Comparison of ENCODE assay signal across 11 mouse cellular contexts in the genomic region with DNA sequence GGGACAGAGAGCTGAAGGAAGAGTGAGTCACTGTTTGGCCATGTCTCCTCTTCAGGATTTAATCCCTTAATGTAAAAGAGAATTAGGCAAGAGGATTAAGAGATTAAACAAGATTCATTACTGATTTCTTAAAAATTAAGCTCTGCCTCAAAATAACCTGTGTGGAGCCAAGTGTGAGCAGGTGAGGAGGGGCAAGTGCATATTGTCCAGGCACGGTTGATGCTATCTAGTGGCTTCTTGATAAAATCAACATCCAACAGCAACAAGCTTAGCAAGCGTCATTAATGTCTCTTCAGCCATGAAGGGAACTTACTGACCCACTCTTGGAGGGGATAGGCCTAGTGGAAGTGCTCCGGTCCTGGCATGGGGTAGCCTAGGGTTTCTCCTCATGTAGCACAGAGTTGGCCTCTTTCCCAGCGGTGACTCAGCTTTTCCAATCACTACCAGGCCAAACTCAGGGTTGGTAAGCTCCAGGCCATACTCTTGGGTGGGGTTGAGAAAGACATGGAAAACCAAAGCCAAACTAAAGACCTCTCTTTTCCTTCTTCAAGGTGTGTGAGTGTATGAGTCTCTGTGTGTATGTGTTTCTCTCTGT. TPM values are rescaled to one million over a fixed set of nuclear protein-coding genes. Genes with fewer than 3 reads are reported as not detected.
DNase-seq lines count a peak whose midpoint lies in the region; ATAC-seq and TF ChIP-seq lines count a peak whose summit lies in the region.
"Had no signal": no experiment of that assay in that cellular context is flagged by ENCODE, and none has a peak within 500 bp of the region (broad histone marks: within the 10 kb centered on the region; RNA-seq: fewer than 3 reads in every experiment).

No protein-coding gene starts in this region.

- no peaks in the 10 kb centered on the region for H3K79me2 ChIP-seq in heart, adult 2 months (replicated peaks; ENCODE audit: control insufficient read depth, insufficient read depth, low read length)

- no peak for TF ChIP-seq POLR2A in heart, adult 2 months (IDR thresholded peaks at IDR 0.05; ENCODE audit: insufficient read depth, low read depth, low read length)

- no peaks in the 10 kb centered on the region; the same call in 1 of the 2 replicates for H3K9me3 ChIP-seq in heart, embryonic 11.5 days (replicated peaks; ENCODE audit: control insufficient read depth, low read length)
- 0 out of 2 replicates have a peak, but pooled peaks cover 3% of the 10 kb centered on the region for H3K9me3 ChIP-seq in forebrain, embryonic 14.5 days (replicated peaks; ENCODE audit: control insufficient read depth, low read length)
- no peaks in the 10 kb centered on the region for H3K9me3 ChIP-seq in intestine, postnatal 0 days (ENCODE audit: control insufficient read depth)
- H3K9me3 ChIP-seq: liver, embryonic 13.5 days had no signal

- peak; percentile 31 to 35 for DNase-seq in heart, adult 2 months
- peak; percentile 75 for DNase-seq in 416B (ENCODE audit: low read depth)
- peak; percentile 82 to 89 for DNase-seq in adrenal gland, postnatal 36 days
- peak; percentile 59 for DNase-seq in kidney, adult 9 months
- DNase-seq in forebrain, embryonic 14.5 days (ENCODE audit: low spot score) = no peak
- DNase-seq: embryo, embryonic 11 days; liver, embryonic 13.5 days had no signal

- H3K36me3 ChIP-seq in heart, adult 2 months (ENCODE audit: control insufficient read depth, insufficient read depth, low read length) = no peaks in the 10 kb centered on the region
- H3K36me3 ChIP-seq in heart, embryonic 11.5 days (ENCODE audit: control insufficient read depth, insufficient read depth, low read length) = no peaks in the 10 kb centered on the region
- H3K36me3 ChIP-seq in forebrain, embryonic 14.5 days (ENCODE audit: control insufficient read depth, insufficient read depth, low read length) = no peaks in the 10 kb centered on the region
- no peaks in the 10 kb centered on the region for H3K36me3 ChIP-seq in intestine, postnatal 0 days (ENCODE audit: control insufficient read depth, insufficient read depth)
- H3K36me3 ChIP-seq: liver, embryonic 13.5 days had no signal

- 80% methylated on average over 4 of the region's 4 CpGs for WGBS in heart, adult 2 months
- WGBS in heart, embryonic 11.5 days (ENCODE audit: insufficient replicate concordance) = 72% methylated on average over 4 of the region's 4 CpGs
- WGBS in forebrain, embryonic 14.5 days = 76% methylated on average over 4 of the region's 4 CpGs
- 85% methylated on average over 4 of the region's 4 CpGs for WGBS in intestine, postnatal 0 days

- no peaks in the 10 kb centered on the region for H3K27me3 ChIP-seq in heart, adult 2 months (ENCODE audit: control insufficient read depth, insufficient read depth, low read length)
- no peaks in the 10 kb centered on the region for H3K27me3 ChIP-seq in heart, embryonic 11.5 days (ENCODE audit: control insufficient read depth, insufficient read depth, low read length)
- no peaks in the 10 kb centered on the region for H3K27me3 ChIP-seq in forebrain, embryonic 14.5 days (replicated peaks; ENCODE audit: control insufficient read depth, insufficient read depth, low read length)
- H3K27me3 ChIP-seq in intestine, postnatal 0 days (replicated peaks; ENCODE audit: control insufficient read depth, insufficient read depth, low read length) = no peaks in the 10 kb centered on the region
- H3K27me3 ChIP-seq: CH12.LX; liver, embryonic 13.5 days had no signal

- H3K4me2 ChIP-seq in heart, embryonic 11.5 days = no peak overlapping the region
- H3K4me2 ChIP-seq in forebrain, embryonic 14.5 days (ENCODE audit: low read length) = no peak overlapping the region
- no peak overlapping the region for H3K4me2 ChIP-seq in intestine, postnatal 0 days (replicated peaks; ENCODE audit: low read depth)
- H3K4me2 ChIP-seq: liver, embryonic 13.5 days had no signal

- H3K4me3 ChIP-seq in heart, adult 2 months = no peak overlapping the region
- no peak overlapping the region for H3K4me3 ChIP-seq in heart, embryonic 11.5 days (ENCODE audit: low read depth, low read length)
- no peak overlapping the region for H3K4me3 ChIP-seq in forebrain, embryonic 14.5 days (ENCODE audit: low read depth, low read length)
- H3K4me3 ChIP-seq in intestine, postnatal 0 days (ENCODE audit: low read depth, low read length) = no peak overlapping the region
- H3K4me3 ChIP-seq: liver, embryonic 13.5 days had no signal

- no peak for ATAC-seq in heart, embryonic 11.5 days (replicated peaks; ENCODE audit: insufficient number of reproducible peaks, low FRiP score, low TSS enrichment)
- ATAC-seq in forebrain, embryonic 14.5 days = no peak
- no peak for ATAC-seq in inflammation-experienced regulatory T-cells, adult 6 months
- no peak for ATAC-seq in intestine, postnatal 0 days

- H3K9ac ChIP-seq in heart, adult 2 months (ENCODE audit: low read depth, low read length) = no peak overlapping the region
- H3K9ac ChIP-seq in heart, embryonic 11.5 days (ENCODE audit: low read depth, low read length) = no peak overlapping the region
- H3K9ac ChIP-seq in forebrain, embryonic 14.5 days (ENCODE audit: low read length) = no peak overlapping the region
- H3K9ac ChIP-seq in intestine, postnatal 0 days (ENCODE audit: low read depth, low read length) = no peak overlapping the region
- H3K9ac ChIP-seq: liver, embryonic 13.5 days had no signal

- peaks cover 2% of the 10 kb centered on the region for H3K4me1 ChIP-seq in heart, adult 2 months (ENCODE audit: control insufficient read depth, insufficient read depth, low read length)
- no peaks in the 10 kb centered on the region for H3K4me1 ChIP-seq in heart, embryonic 11.5 days (ENCODE audit: control insufficient read depth, insufficient read depth, low read length)
- H3K4me1 ChIP-seq in forebrain, embryonic 14.5 days (ENCODE audit: control insufficient read depth, insufficient read depth, low read length) = no peaks in the 10 kb centered on the region
- H3K4me1 ChIP-seq in intestine, postnatal 0 days (replicated peaks; ENCODE audit: control insufficient read depth, insufficient read depth, low read length) = no peaks in the 10 kb centered on the region
- H3K4me1 ChIP-seq: liver, embryonic 13.5 days had no signal

- no peak for TF ChIP-seq EP300 in heart, adult 2 months (IDR thresholded peaks at IDR 0.05; ENCODE audit: insufficient read depth, low read depth, low read length)

- no peak overlapping the region for H3K27ac ChIP-seq in heart, adult 2 months
- H3K27ac ChIP-seq in heart, embryonic 11.5 days (ENCODE audit: low read depth, low read length) = no peak overlapping the region
- H3K27ac ChIP-seq in forebrain, embryonic 14.5 days (ENCODE audit: low read depth, low read length) = no peak overlapping the region
- no peak overlapping the region for H3K27ac ChIP-seq in intestine, postnatal 0 days (ENCODE audit: low read depth, low read length)
- H3K27ac ChIP-seq: liver, embryonic 13.5 days had no signal

- intact Hi-C loops in heart, adult 2 months (cut with DNase I) = no loop called here

- no peak for TF ChIP-seq CTCF in heart, adult 2 months (IDR thresholded peaks at IDR 0.05)
- TF ChIP-seq CTCF in intestine, postnatal 0 days (IDR thresholded peaks at IDR 0.05; ENCODE audit: low read depth) = no peak

RNA-seq across cellular contexts. Expression of a gene that starts 55.0 kb away (rescaled TPM):
- total RNA-seq in heart, adult 2 months (2021) = 10 to 100 TPM; 63.9 to 86.1 TPM
- polyA plus RNA-seq in heart, adult 2 months (2012; rRNA removed) = 29.8 and 46.1 TPM in 2 replicates
- polyA plus RNA-seq in heart, embryonic 11.5 days (2014; fragmentation: Nextera tagmentation; extraction: Ambion mirVana) = 17.9 and 18.2 TPM in 2 replicates
- total RNA-seq in adrenal gland, postnatal 36 days (2021) = 10 to 100 TPM; 71.2 to 83.7 TPM
- polyA plus RNA-seq in forebrain, embryonic 14.5 days (2014; fragmentation: Nextera tagmentation; extraction: Ambion mirVana) = 14.7 and 19.3 TPM in 2 replicates
- polyA plus RNA-seq in inflammation-experienced regulatory T-cells, adult 6 months (2017; shearing (Covaris generic)) = 10 to 100 TPM; 12.1 to 19.4 (median 13.2) TPM
- 4.9 and 5.4 TPM in 2 replicates for polyA plus RNA-seq in intestine, postnatal 0 days (2015; fragmentation: Nextera tagmentation; extraction: Ambion mirVana)
